Mouse (Mus musculus): Measurements from ENCODE around the gene Retn.

Retn gene

DNA sequence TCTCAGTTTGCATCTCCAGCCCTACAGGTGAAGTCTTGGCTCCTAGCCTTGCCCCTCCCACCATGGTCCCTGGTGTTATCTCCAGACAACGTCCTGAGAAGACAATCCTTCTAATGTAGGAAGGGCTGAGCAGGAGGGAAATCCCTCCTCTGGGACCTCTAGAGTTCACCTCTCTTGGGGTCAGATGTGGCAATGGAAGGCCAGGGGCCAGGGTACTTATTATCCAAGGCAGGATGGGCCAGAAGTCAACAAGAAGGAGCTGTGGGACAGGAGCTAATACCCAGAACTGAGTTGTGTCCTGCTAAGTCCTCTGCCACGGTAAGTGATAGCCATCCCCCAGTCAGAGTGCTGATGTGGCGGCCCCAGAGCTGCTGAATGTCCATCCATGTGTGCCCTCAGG, at the start of gene Retn:
TSS of gene Retn (plus strand) at position 245 of the 400 bp plus-strand sequence.
- no peak for DNase-seq

- peak in 1 of 2 experiments; percentile 45 for DNase-seq
Measured at GRCm38 (mm10) chr8:3606593-3606992, 49.0 kb upstream of the Retn start.

DNA sequence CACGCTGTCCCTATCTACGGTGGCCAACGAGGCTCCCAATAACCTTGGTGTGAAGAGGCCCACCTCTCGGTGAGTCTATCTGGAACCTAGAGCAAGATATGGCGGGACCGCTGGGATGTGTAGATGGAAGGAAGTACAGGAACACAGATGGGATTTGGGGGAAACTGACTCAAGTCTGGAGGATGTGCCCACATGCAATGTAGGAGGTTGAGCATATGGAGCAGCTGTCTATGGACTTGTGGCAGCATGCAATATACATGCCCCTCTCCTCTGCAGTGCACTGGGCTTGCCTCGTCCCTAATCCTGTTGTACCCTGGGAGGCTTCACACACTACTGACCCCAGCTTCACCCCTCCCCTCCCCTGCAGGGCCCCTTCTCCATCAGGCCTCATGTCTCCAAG, 47.7 kb upstream of the Retn start:
- no peak for DNase-seq

DNA sequence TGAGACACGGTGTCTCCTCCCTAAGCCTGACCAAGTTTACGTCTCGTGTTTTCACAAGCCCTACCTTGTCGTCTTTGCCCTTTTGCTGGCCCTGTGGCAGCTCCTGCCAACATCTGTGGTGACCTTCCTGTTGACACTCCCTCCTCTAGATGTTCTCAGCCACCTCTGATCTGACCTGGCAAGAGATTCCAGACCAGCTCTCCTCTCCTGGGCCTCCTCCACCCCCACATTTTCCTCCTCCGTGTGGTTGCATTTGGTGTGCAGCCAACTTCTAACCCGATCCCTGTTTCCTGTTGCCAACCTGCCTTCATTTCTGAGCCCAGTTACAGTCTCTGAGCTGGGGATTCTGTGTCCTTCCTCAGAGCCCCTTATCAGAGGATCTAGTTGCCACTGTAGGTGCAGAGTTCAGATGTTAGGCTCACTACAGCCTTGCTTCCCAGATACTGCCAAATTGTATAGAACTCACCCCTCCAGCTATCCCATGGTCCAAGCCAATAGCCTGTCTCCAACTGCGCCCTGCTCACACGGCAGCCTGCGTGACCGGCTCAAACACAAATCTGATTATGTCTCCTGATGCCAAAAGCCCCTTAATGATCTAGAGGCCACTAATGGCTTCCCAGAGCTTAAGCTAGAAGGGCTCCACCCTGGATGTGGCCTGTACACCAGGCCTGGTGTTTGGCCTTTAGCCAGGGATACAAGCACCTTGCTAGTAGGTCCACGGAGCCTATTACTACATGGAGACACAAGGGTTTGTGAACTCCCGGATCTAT, 46.3 kb upstream of the Retn start:
- no peak for DNase-seq

DNA sequence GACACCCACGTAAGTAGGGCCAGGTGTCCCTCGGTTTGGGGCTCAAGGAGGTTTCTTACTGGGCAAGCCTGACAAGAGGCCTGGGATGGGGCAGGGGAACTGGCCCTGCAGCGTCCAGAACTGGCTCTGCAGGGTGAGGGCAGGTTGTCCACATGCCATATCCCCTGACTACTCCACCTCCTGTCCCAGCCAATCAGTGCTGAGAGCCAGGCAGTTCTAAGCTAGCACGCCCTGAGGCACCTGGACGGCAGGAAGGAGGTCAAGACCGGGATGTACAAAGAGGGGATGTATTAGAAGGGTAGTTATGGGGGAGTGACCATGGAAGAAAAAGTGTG, 45.8 kb upstream of the Retn start:
- DNase-seq: no peak

- peak; percentile 99 for DNase-seq
Measured at GRCm38 (mm10) chr8:3621199-3621970, 34.2 kb upstream of the Retn start, which contains the start of the genes Xab2 and Pet100. Xab2 (minus strand) TSS chr8:3621316. Pet100 (plus strand) TSS chr8:3621548.

DNA sequence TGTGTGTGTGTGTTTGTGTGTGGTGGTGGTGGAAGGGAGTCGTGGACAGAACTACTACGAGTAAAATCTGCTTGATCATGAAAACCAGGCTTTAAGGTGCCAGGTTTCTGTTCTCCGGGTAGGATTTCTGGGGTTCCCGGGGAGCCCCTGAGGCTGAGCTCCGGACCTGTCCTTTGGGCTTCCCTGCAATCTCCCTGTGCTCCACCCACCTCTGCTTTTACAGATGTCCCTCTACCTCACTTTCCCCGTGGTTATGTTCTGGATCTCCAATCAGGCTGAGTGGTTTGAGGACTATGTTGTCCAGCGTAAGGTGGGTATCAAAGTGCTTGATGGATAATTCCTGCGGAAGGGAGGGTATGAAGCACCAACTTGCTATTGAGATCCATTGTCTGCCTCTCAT, 33.5 kb upstream of the Retn start:
- DNase-seq: no peak

- DNase-seq: no peak
Measured at GRCm38 (mm10) chr8:3625445-3625844, 30.1 kb upstream of the Retn start, which contains the start of gene Pcp2. Pcp2 (minus strand) TSS chr8:3625545.

DNA sequence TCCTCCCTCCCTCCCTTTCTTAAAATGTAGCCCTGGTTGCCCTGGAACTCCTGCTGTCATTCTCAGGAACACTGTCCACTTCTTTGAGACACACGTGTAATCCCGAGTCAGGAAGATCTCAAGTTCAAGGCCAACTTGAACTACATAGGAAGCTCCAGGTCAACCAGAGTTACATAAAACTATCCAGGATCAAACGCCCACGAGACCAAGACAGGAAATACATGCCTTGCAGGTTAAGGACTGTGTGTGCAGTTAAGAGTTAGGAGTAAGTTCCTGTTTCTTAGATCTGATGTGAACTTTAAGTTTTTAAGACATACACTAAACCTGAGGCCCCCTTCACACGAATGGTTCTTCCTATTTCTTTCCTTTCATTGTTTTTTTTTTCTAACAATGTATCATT, 28.6 kb upstream of the Retn start:
- no peak for DNase-seq

DNA sequence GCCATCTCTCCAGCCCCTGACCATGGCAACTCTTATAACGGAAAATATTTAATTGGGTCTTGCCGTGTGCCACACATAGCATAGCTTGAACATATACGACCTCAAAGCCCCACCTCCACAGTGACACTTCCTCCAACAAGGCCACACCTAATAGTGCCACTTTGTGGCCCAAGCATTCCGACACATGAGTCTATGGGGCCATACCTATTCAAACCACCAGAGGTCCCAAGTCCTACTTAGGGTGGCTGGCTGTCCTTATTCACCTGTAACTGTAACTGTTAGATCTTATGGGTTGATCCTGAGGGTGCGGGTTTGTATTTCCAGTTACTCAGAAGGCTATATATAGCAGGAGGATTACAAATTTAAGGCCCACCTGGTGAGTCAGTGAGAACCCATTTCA, 27.6 kb upstream of the Retn start:
- peak; percentile 65 to 70 for DNase-seq

DNA sequence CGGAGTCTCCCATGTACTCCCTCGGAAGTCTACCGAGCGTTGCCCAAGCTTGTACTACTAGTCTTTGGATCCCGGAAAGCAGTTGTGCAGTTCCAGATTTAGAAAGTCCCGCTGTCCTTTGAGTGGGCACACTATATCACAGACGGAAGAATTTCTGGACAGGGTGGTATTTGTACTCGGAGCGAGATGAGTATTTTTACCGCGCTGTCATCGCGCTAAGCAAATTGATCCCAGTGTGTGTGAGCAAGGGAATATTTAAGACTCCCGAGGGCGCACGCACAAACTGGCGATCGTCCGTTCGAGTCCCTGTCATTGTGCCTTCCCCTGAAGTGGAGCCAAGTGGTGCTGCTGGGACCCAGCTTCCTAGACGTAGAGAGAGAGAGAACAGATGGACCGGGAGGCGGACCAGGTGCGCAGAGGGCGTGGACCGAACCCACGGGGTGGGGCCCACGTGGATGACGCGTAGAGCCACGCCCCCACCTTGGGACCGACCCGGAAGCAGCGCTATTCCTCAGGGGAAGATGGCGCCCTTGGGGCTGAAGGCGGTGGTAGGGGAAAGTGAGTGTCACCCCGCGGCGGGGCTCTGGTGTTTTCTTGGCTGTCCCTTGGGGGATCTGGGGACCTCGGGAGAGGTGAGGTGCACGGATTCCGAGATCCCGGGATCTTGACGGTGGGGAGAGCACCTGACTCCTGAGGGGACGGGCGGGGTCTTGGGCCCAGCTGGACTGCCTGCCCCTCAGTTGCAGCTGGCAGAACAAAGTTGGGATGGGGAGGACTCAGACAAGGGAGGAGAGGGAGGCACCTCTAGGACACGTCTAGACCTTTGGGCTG, 24.7 kb upstream of the Retn start, which contains the start of gene Stxbp2:
TSS of gene Stxbp2 (plus strand) at position 309 of the 831 bp plus-strand sequence.
- peak; percentile 77 to 79 for DNase-seq

DNA sequence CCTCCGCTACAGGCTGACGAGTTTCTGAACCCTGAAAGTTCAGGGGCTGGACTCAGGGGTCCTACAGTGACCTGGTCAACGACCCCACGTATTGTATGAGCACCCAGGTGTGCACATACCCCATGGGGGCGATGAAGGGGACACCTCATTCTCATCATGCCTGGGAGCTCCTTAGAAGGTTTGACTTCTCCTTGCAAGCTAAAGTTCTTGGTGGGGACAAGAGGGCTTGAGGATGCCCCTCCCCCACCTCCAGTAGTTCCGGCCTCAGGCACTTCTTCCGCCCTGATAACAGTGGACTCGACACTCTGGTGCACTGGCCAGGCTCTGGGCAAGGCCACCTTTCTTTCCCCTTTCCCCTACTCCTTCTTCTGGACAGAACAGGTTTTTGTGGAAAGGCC, 24.1 kb upstream of the Retn start:
- peak in 1 of 2 experiments; percentile 5 for DNase-seq

DNA sequence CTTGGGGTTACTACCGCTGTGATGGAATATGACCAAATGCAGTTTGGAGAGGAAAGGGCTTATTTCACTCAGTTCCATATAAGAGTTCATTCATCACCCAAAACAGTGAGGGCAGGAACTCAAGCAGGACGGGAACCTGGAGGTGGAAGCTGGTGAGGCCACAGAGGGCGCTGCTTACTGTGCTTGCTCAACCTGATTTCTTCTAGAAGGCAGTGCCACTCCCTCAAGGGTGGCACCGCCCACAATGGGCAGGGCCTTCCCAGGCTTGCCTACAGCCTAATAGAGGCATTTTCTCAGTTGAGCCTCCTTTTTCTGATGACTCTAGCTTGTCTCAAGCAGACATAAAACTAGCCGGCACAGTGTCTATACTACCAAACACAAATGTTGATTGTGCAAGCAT, 9.8 kb upstream of the Retn start:
- DNase-seq: peak; percentile 41 to 47

GRCm38 (mm10) chr8:3646824-3647531, 8.6 kb upstream of the Retn start:
- no peak for DNase-seq

DNA sequence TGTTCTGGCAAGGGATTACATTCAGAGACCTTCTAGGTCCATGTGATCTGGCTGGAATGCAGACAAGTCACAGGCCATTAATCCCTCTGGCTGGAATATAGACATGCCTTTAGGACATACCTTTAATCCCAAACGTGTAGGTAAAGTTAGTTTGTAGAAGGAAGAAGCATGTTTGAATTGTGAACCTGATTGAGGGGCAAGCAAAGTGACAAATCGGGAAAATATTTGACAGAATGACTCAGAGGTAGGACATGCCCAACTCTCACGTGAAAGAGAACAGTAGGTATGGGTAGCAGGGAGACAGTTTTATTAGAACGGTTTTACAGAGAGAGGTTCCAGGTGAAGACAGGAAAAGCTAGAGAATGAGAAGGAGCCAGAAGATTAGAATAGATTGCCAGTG, 8.0 kb upstream of the Retn start:
- DNase-seq: no peak

DNA sequence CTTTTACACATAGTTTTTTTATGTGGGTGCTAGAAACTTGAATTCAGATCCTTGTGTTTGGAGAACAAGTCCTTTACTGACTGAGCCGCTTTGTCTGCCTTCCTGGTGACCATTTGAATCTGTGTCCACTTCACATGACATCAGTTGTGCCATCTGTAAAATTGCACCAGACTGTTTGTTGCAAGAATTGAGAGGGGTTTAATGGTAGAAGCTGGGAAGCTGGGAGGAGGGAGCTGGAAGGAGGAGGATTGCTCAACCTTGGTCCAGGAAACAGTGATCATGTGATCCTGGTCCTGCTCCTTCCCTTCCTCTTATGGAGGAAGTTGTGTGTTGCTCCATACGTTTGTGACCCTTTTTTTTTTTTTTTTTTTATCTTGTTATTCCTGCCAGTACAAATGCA, 7.3 kb upstream of the Retn start:
- DNase-seq: no peak

DNA sequence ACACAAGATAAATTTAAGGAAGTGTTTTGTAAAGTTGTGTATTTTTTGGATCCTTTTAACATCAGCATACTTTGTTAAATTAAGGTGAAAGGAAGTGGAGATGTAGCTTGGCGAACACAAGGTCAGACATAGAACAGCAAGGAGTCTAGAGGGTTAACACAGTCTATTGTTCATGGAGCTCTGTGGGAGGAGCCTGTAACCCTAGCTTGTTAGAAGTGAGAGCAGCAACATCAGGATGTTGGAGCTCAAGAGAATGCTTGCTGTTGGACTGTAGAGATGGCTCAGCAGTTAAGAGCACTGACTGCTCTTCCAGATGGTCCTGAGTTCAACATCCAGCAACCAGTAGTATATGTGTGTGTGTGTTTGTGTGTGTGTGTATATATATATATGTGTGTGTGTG, 6.6 kb upstream of the Retn start:
- DNase-seq: no peak

DNA sequence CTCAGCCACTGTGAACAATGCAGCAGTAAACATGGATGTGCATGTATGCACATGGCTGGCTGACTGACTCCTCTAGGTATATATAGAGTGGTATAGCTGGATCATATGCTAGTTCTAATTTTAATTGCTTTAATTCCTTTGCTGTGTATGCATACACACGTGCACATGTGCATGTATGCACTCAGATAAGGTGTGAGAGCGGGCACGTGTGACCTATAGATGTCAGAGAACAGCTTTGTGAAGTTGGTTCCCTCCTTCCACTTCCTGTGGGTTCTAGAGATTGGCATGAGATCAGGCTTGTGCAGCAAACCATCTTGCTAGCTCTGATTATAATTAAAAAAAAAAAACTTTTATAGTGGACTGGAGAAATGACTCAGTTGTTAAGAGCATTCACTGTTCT, 2.7 kb upstream of the Retn start:
- DNase-seq: no peak

DNA sequence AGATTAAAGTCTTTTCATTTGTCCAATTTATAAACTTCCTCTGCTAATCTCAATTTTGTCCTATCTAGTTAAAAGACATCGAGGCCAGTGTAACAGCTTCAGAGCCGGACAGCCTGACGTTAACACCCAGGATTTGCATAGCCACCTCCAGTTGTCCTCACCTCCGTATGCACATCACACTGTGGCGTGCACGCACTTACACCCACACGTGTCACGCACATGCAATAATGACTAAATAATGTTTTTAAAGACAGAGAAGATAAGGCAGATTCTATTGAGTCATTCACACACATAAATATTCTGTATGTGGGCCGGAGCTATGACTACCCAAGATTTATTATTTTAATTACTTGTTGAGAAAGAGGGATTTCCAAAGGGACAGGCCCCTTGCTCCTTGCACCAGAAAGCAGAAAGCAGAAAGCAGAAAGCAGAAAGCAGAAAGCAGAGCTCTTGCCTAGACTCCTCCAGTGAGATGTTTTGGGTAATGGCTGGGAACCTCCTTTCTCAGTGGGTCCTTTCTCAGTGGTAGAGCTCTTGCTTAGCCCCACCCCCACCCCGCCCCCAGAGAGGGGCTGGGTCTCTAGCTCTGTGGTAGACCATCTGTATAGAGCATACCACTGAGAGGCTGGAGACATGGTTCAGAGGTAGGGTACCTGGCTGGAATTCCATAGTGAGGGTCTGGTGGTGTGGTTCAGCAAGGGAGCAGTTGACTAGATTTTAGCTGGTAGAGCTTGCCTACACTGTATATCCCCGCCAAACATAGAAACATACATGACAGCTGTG, 653 bp upstream of the Retn start:
- no peak for DNase-seq

- peak in 1 of 2 experiments; percentile 40 for DNase-seq
Measured at GRCm38 (mm10) chr8:3656725-3657381, 1.3 kb downstream of the Retn start.

- DNase-seq: no peak
Measured at GRCm38 (mm10) chr8:3660889-3661288, 5.3 kb downstream of the Retn start.
